Mouse (Mus musculus) skeletal muscle tissue, adult 2 months (tissue): Measurements from ENCODE around the gene Tbc1d5.

Source experiments
- DNase-seq: peaks from one replicate; pipeline ENCODE4 v3.0.0-alpha.2; 2012; ENCODE audit warnings: low read depth, low spot score

Tbc1d5 gene

GRCm38 (mm10) chr17:51104294-51104693, 74.9 kb downstream of the Tbc1d5 start:
- no peak for DNase-seq

GRCm38 (mm10) chr17:51043869-51044268, 135.3 kb downstream of the Tbc1d5 start:
- DNase-seq = no peak

- no peak for DNase-seq
Measured at GRCm38 (mm10) chr17:51040861-51041260, 138.3 kb downstream of the Tbc1d5 start.

- no peak for DNase-seq
Measured at GRCm38 (mm10) chr17:51023227-51023626, 155.9 kb downstream of the Tbc1d5 start.

GRCm38 (mm10) chr17:51016384-51016783, 162.8 kb downstream of the Tbc1d5 start:
- no peak for DNase-seq

- no peak for DNase-seq
Measured at GRCm38 (mm10) chr17:51013908-51014307, 165.2 kb downstream of the Tbc1d5 start.

- no peak for DNase-seq
Measured at GRCm38 (mm10) chr17:51003179-51003578, 176.0 kb downstream of the Tbc1d5 start.

- DNase-seq = no peak
Measured at GRCm38 (mm10) chr17:50998216-50998615, 180.9 kb downstream of the Tbc1d5 start.

- peak; percentile 51 for DNase-seq
Measured at GRCm38 (mm10) chr17:50993294-50993993, 185.7 kb downstream of the Tbc1d5 start.

GRCm38 (mm10) chr17:50990770-50991405, 188.3 kb downstream of the Tbc1d5 start:
- DNase-seq = no peak

- no peak for DNase-seq
Measured at GRCm38 (mm10) chr17:50987935-50988334, 191.2 kb downstream of the Tbc1d5 start.

- no peak for DNase-seq
Measured at GRCm38 (mm10) chr17:50981933-50982332, 197.2 kb downstream of the Tbc1d5 start.

- no peak for DNase-seq
Measured at GRCm38 (mm10) chr17:50972142-50972541, 207.0 kb downstream of the Tbc1d5 start.

- DNase-seq = no peak
Measured at GRCm38 (mm10) chr17:50966147-50966546, 213.0 kb downstream of the Tbc1d5 start.

- no peak for DNase-seq
Measured at GRCm38 (mm10) chr17:50954313-50954712, 224.8 kb downstream of the Tbc1d5 start.

GRCm38 (mm10) chr17:50922308-50922707, 256.8 kb downstream of the Tbc1d5 start:
- no peak for DNase-seq

- DNase-seq = no peak
Measured at GRCm38 (mm10) chr17:50915216-50915615, 263.9 kb downstream of the Tbc1d5 start.

GRCm38 (mm10) chr17:50908568-50909335, 270.4 kb downstream of the Tbc1d5 start:
- no peak for DNase-seq

- DNase-seq = no peak
Measured at GRCm38 (mm10) chr17:50908160-50908559, 271.0 kb downstream of the Tbc1d5 start.

GRCm38 (mm10) chr17:50906630-50907029, 272.5 kb downstream of the Tbc1d5 start:
- DNase-seq = no peak

GRCm38 (mm10) chr17:50904463-50904862, 274.7 kb downstream of the Tbc1d5 start:
- DNase-seq = no peak

GRCm38 (mm10) chr17:50897867-50898266, 281.3 kb downstream of the Tbc1d5 start:
- DNase-seq = no peak

- no peak for DNase-seq
Measured at GRCm38 (mm10) chr17:50889475-50889874, 289.7 kb downstream of the Tbc1d5 start.
